Mouse (Mus musculus): ENCODE results near the gene Cdc6.

DNA sequence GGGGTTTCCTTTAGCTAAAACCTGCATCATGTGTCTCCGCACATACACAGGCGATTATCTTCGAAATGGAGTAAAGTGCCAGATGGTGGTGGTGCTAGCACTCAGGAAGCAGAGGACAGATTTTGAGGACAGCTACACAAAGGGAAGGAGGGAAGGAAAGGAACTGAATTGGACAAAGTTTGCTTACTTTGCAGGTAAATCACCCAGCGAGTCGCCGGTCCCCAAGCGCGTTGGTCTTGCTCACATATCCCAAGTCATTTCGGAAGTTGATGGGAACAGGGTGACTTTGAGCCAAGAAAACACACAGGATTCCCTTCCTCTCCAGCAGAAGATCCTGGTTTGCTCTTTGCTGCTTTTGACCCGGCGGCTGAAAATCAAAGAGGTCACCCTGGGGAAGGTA, 11.4 kb downstream of the Cdc6 start:
- no peak for TF ChIP-seq CTCF (IDR thresholded peaks at IDR 0.05; ENCODE audit: control insufficient read depth, insufficient read depth, insufficient replicate concordance, low read depth, low read length)
- TF ChIP-seq POLR2A (IDR thresholded peaks at IDR 0.05; ENCODE audit: control insufficient read depth, low read depth, low read length), result no peak

All from testis, adult 2 months (tissue).